Mouse (Mus musculus): Measurements from ENCODE around the gene Egflam. TPM values are rescaled to one million over a fixed set of nuclear protein-coding genes. Genes with fewer than 3 reads are reported as not detected.

The Egflam gene
- polyA plus RNA-seq (2015; fragmentation: Illumina TruSeq; extraction: RNeasy Lipid Tissue Mini Kit (QIAGEN cat#74804); ENCODE audit: low read depth, low replicate concordance) = 2.6 TPM

GRCm38 (mm10) chr15:7397818-7398608, at the start of gene Egflam:
Gene Egflam, minus strand, starts transcription at chr15:7398395.

